Mouse (Mus musculus) frontal cortex, postnatal 36 days (tissue): ENCODE data around the gene Rap2a.

Source experiments
- DNase-seq, 2 experiments: peaks; one replicate each; pipeline ENCODE4 v3.0.0; 2022; ENCODE audit warnings: low spot score in 2 of 2

The Rap2a gene

DNA sequence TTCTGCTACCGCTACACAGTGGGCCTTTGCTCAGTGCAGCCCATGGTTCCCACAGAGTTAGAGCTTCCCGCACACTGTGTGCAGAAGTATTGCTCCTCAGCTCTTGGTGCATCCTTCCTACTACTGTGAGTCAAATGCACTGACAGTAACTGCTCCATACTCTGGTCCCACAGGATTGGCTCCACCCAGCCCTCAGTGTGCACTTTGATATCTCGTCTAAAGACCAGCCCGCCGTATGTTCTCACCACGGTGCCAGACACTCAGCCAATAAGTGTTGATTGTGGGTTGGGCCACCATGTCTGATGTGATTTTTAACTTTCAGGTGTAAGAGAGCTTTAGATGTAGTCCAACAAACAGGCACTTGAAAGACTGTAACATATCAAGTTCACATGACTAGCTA is 21.4 kb downstream of the Rap2a start:
- no peak for DNase-seq

- DNase-seq = peak; percentile 47 to 65
These were observed 21.8 kb downstream of the Rap2a start for GRCm38 (mm10) chr14:120500021-120500560.

DNA sequence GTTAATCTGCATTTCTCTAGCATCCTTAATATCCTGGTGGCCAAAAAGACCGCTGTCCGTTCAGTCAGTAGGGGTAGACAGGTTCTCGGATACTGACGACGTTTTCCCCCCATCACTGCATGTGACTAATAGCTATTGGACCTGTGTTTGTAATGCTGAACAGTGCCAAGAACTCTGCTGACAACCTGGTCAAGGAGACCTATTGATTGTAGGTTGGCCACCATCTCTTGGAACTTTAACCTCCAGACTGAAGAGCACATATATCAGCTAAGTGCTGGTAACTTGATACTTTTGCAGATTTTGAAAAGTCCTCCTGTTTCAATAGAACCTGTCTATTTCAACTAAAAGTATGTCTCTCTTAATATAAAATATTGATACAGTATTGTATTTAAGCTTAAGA is 22.5 kb downstream of the Rap2a start:
- no peak for DNase-seq

DNA sequence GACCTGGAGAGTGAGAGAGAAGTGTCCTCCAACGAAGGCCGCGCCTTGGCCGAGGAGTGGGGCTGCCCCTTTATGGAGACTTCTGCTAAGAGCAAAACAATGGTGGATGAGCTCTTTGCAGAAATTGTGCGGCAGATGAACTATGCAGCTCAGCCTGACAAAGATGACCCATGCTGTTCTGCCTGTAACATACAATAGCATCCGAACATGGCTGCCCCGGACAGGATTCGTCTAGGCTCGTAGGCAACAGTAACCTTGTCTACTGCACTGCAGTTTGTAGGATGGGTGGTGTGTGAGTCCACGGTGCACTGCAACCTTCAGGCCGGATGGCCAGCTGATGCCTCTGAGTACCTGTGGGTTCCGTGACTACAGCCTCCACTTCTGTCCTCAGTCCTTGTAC is 25.4 kb downstream of the Rap2a start:
- DNase-seq = no peak

GRCm38 (mm10) chr14:120504423-120504822 is 26.2 kb downstream of the Rap2a start:
- DNase-seq = no peak

- no peak for DNase-seq
These were observed 26.8 kb downstream of the Rap2a start for GRCm38 (mm10) chr14:120504928-120505461.

GRCm38 (mm10) chr14:120505918-120506317 is 27.7 kb downstream of the Rap2a start:
- no peak for DNase-seq

DNA sequence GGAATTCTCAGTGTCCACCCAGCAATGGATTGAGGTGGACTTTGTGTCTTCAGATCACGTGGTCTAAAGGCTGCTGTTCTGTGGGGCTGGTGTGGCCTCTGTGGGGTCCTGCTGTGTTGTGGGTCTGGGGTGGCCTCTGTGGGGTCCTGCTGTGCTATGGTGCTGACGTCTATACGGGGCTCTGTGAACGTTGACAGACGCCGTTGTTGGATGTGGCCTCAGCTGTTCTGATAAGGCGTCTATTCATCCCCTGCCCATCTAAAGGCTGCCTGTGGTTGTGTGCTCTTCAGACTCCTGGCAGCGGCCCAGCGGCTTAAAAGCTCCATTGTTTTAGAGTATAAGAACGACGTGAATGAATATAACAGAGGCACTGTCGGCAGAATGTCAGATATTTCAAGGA is 29.3 kb downstream of the Rap2a start:
- no peak for DNase-seq

- no peak for DNase-seq
These were observed 30.5 kb downstream of the Rap2a start for GRCm38 (mm10) chr14:120508566-120509365.

DNA sequence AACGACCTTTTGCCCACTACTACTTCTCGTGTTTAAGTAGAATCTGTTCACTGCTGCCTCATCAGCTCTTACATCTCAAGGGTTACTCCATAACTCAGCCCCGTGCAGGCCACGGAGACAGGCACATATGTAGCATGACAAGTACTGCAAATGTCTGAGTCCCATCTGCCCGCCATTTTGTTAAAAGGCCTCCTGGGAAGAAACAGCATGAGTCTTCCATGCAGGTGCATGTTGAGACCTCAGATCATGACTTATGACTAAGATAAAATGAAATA is 31.1 kb downstream of the Rap2a start:
- no peak for DNase-seq

- no peak for DNase-seq
These were observed 33.6 kb downstream of the Rap2a start for GRCm38 (mm10) chr14:120511821-120512220.

DNA sequence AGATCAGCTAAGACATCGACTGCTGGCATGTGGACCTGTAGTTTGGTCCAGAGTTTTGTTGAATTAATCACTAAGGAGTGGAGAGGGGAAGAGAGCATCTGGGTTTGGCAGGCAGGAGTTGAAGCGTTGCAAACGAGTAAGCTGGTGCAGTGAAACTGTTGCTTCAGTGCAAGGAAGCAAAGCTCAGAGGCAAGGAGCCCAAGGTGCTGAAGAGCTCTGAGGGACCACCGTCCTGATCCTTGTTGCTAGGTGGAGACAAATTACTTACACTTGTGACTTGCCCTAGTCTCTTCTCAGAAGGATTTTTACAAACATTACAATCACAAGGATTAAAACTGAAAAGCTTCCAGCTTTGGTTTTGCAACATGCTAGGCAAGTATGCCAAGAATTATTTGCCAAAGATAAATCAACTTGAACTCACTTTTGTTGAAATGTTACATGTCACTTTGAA is 36.6 kb downstream of the Rap2a start:
- DNase-seq = no peak

DNA sequence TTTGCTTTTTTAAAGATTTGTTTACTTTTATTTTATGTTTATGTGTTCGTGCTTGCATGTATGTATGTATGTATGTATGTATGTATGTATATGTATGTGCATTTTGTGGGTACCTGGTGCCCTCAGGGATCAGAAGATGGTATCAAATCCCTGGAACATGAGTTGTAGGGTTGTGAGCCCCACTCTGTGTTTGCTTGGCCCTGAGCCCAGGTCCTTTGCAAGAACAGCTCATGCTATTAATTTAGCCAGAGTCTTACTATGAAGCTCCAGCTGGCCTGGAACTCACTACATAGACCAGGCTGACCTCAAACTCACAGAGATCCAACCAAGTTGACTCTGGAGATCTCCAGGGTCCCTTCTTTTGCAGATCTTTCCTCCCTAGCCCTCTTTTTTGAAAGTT is 37.1 kb downstream of the Rap2a start:
- no peak for DNase-seq

DNA sequence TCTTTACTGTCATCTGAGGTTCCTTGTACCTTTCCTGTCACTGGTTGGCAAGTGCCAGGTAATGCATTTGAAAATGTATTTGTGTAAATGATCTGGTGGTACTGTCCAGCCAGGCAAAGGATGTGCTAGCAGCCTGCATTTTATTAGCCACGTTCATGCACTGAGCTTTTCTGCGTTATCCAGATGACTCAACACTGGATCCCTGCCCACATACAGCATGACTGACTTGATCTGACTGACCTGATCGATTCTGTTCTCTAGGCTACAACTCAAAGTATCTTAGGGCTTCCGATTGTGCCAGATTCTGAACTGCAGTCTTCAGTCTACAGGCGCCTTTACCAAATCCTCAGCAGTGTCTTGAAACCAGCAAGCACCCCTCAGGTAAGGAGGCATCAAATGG is 40.5 kb downstream of the Rap2a start:
- DNase-seq = no peak

DNA sequence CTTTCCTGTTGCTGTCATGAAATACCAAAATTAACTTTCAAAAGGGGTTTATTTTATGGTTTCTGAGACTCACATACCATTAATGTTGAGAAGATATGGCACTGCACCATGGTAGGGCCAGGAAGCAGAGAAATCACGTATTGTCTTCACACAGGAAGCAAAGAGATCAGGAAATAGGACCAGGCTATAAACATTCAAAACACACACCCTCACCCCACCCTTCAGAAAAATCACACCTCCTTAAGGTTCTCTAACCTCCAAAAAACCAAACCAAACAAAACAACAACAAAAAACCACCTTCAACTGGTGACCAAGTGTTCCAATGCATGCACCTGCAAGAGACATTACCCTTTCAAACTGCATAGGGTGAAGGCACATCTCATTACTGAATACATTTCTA is 41.7 kb downstream of the Rap2a start:
- DNase-seq = no peak

DNA sequence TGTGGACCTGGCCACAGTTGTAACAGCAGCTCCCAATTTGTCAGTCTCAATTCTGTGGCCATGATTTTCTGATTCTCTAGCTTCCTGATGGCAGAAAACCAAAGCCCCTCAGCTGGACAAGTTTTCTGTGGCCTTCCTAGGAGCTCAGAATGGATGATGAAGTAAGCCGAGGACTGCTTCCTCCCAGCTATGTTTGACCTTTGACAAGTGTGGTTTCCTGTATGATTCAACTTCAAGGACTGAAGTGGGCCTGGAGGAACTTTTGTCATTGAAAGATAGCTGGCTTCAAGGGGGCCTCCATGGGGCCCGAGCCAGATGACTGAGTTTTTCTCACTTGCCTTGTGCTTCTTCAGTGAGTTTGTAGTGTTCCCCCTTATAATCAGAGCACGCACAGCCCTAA is 42.6 kb downstream of the Rap2a start:
- no peak for DNase-seq

DNA sequence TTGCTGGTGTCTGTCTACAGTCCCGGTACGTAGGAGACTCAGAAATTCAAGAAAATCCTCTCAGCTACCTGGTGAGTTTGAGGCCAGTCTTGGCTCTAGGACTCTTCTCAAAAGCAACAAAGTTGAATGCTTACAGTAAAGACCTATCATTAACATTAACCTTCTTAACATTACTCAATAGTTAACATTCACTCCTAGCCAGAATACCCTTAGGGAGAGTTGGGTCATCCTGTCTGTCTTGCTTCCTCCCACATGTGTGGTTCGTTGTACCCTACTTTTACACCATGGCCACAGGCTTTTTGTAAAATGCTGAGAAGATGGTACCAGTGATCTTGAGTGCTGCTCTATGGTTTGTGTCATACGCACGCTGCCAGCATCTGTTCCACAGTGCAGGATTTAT is 45.1 kb downstream of the Rap2a start:
- no peak for DNase-seq

DNA sequence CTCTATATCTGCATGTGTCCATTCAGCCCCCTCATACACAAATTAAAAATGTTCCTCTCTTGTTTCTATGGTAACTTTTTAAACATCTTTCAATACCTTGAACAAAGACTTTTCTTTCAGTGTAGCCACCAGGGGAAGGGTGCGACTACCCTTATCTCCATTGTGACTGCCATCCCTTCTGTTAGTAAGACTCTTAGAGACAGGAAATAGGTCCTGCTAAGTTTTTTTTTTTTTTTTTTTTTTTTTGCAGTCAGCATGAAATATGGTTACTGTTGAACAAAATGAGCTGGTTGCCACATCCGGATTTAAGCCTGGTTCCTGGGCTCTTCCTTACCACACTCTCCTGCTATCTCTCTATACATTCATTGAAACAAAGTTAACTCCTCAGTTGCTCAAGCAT is 47.4 kb downstream of the Rap2a start:
- no peak for DNase-seq

DNA sequence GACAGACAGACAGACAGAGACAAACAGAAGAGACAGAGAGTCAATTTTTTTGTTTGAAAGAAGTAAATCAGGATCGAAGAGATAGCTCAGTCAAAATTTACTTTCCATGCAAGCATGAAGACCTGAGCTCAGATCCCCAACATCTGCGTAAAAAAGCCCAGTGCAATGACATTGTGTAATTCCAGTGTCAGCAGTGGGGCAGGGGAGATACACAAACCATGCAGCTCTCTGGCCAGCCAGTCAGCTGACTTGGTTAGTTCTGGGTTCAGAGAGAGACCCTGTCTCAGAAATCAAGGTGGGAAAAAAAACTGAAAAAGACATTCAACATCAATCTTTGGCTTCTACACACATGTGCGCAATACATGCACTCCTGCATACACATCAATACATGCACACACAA is 55.1 kb downstream of the Rap2a start:
- no peak for DNase-seq

- no peak for DNase-seq
These were observed 56.6 kb downstream of the Rap2a start for GRCm38 (mm10) chr14:120534841-120535271.

GRCm38 (mm10) chr14:120535446-120535845 is 57.2 kb downstream of the Rap2a start:
- no peak for DNase-seq

DNA sequence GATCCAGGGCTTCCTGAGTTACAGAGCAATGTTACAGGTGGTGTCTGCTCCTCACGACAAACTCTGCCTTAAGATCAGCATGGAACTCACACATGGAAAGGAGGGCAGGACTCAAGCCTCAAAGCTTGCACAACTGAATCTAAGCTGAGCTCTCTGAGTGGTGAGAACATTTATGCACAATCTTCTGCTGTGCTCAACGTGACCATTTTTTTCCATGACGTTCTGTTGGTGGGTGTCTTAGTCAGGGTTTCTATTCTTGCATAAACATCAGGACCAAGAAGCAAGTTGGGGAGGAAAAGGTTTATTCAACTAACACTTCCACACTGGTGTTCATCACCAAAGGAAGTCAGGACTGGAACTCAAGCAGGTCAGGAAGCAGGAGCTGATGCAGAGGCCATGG is 57.7 kb downstream of the Rap2a start:
- DNase-seq = peak; percentile 11 to 25

DNA sequence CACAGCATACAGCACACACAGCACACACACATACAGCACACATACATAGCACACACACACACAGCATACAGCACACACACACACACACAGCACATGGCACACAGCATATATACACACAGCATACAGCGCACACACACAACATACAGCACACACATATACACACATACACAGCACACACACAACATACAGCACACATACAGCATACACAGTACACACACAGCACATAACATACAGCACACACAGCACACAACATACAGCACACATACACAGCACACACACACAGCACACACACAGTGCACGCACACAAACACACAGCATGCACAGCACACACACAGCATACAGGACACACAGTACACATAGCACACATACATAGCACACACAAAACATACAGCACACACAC is 60.9 kb downstream of the Rap2a start:
- no peak for DNase-seq

DNA sequence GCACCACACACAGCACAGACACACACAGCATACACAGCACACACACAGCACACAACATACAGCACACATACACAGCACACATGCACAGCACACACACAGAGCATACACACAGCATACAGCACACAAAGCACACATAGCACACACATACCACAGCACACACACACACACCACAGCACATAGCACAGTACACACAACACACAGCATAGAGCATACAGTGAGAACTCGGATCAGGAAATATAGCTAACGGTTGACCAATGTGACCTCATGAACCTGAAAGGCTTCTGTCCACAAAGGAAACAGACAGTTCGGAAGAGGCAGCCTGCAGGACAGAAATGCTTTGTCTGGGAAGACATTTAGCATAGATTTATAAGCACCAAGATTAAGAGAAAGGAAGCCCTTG is 61.4 kb downstream of the Rap2a start:
- no peak for DNase-seq
